Mouse (Mus musculus) embryo, embryonic 11 days (tissue): Measurements from ENCODE around the gene Zfp661.
"Not testable (repeated sequence)": the region's sequence is repeated elsewhere in the genome, so short reads cannot be mapped to it uniquely, and the experiment has no call there.

Source experiments
- DNase-seq: peaks from one replicate; pipeline ENCODE4 v3.0.0-alpha.2; 2015

The Zfp661 gene

GRCm38 (mm10) chr2:127586694-127587513 lies at the start of gene Zfp661, which contains the start of gene Mrps5:
Gene Zfp661 (minus strand): TSS chr2:127587094.
Gene Mrps5 (plus strand): TSS chr2:127587222.
- peak; percentile 86 for DNase-seq

- DNase-seq: no peak
Measured at GRCm38 (mm10) chr2:127635581-127635980, 48.7 kb upstream of the Zfp661 start.

- DNase-seq: no peak
Measured at GRCm38 (mm10) chr2:127632601-127633000, 45.7 kb upstream of the Zfp661 start.

- DNase-seq: no peak
Measured at GRCm38 (mm10) chr2:127627990-127628570, 41.2 kb upstream of the Zfp661 start.

GRCm38 (mm10) chr2:127627354-127627753 lies 40.5 kb upstream of the Zfp661 start:
- peak; percentile 13 for DNase-seq

GRCm38 (mm10) chr2:127625659-127626058 lies 38.8 kb upstream of the Zfp661 start:
- no peak for DNase-seq

GRCm38 (mm10) chr2:127624786-127625185 lies 37.9 kb upstream of the Zfp661 start:
- DNase-seq: no peak

- DNase-seq: no peak
Measured at GRCm38 (mm10) chr2:127622065-127622464, 35.2 kb upstream of the Zfp661 start.

GRCm38 (mm10) chr2:127619311-127619710 lies 32.4 kb upstream of the Zfp661 start:
- DNase-seq: no peak

GRCm38 (mm10) chr2:127612288-127612687 lies 25.4 kb upstream of the Zfp661 start:
- no peak for DNase-seq

GRCm38 (mm10) chr2:127611386-127611785 lies 24.5 kb upstream of the Zfp661 start:
- no peak for DNase-seq

GRCm38 (mm10) chr2:127608986-127609385 lies 22.1 kb upstream of the Zfp661 start:
- DNase-seq: peak; percentile 56

GRCm38 (mm10) chr2:127608234-127608633 lies 21.3 kb upstream of the Zfp661 start:
- DNase-seq: peak; percentile 77

GRCm38 (mm10) chr2:127605203-127605602 lies 18.3 kb upstream of the Zfp661 start:
- DNase-seq: no peak

- DNase-seq: not testable (repeated sequence)
Measured at GRCm38 (mm10) chr2:127603383-127603782, 16.5 kb upstream of the Zfp661 start.

- no peak for DNase-seq
Measured at GRCm38 (mm10) chr2:127590840-127591239, 3.9 kb upstream of the Zfp661 start.

- no peak for DNase-seq
Measured at GRCm38 (mm10) chr2:127590204-127590603, 3.3 kb upstream of the Zfp661 start.

GRCm38 (mm10) chr2:127588897-127589296 lies 2.0 kb upstream of the Zfp661 start:
- DNase-seq: no peak

- no peak for DNase-seq
Measured at GRCm38 (mm10) chr2:127587514-127587844, 585 bp upstream of the Zfp661 start.

GRCm38 (mm10) chr2:127584436-127584858 lies 2.4 kb downstream of the Zfp661 start:
- peak; percentile 96 for DNase-seq

GRCm38 (mm10) chr2:127573322-127573721 lies 13.6 kb downstream of the Zfp661 start:
- DNase-seq: no peak

- DNase-seq: peak; percentile 93
Measured at GRCm38 (mm10) chr2:127559070-127559966, 27.6 kb downstream of the Zfp661 start.

- DNase-seq: peak; percentile 17
Measured at GRCm38 (mm10) chr2:127551078-127551477, 35.8 kb downstream of the Zfp661 start.
